Mouse (Mus musculus) embryonic facial prominence, embryonic 12.5 days (tissue): ENCODE data around the gene Zfp568. TPM values are rescaled to one million over a fixed set of nuclear protein-coding genes. Genes with fewer than 3 reads are reported as not detected.

Experiments used
- ATAC-seq: fragments of 200-750 bp; cut with Nextera tagmentation; 2 replicates; pipeline ENCODE4 v1.8.0; 2017; ENCODE audit not compliant: insufficient number of reproducible peaks, insufficient read depth, low FRiP score, low TSS enrichment
- H3K27ac ChIP-seq: fragments of 300-500 bp; sonication (generic); 2 replicates; pipeline ENCODE4 v1.5.1; 2016; ENCODE audit warnings: mild to moderate bottlenecking
- H3K27me3 ChIP-seq: fragments of 300-500 bp; sonication (generic); 2 replicates; pipeline ENCODE4 v1.6.1; 2016; ENCODE audit warnings: mild to moderate bottlenecking, moderate library complexity
- H3K36me3 ChIP-seq: fragments of 300-500 bp; sonication (generic); 2 replicates; pipeline ENCODE4 v1.6.1; 2016; ENCODE audit warnings: mild to moderate bottlenecking
- H3K4me1 ChIP-seq: fragments of 300-500 bp; sonication (generic); 2 replicates; pipeline ENCODE4 v1.6.1; 2016
- H3K4me2 ChIP-seq: fragments of 300-500 bp; sonication (generic); replicated peaks from 2 replicates; pipeline ENCODE4 v1.6.1; 2016; ENCODE audit warnings: mild to moderate bottlenecking, moderate library complexity
- H3K4me3 ChIP-seq: fragments of 300-500 bp; sonication (generic); 2 replicates; pipeline ENCODE4 v1.5.1; 2016; ENCODE audit warnings: mild to moderate bottlenecking
- H3K9ac ChIP-seq: fragments of 300-500 bp; sonication (generic); 2 replicates; pipeline ENCODE4 v1.6.1; 2016; ENCODE audit warnings: mild to moderate bottlenecking, moderate library complexity
- H3K9me3 ChIP-seq: fragments of 300-500 bp; sonication (generic); 2 replicates; pipeline ENCODE4 v1.6.1; 2016; ENCODE audit warnings: mild to moderate bottlenecking, moderate library complexity
- WGBS: fragments of 180-500 bp; shearing (Covaris S2); methylation state at CpG from one replicate; pipeline ENCODE4 v1.1.7; 2016; 5-methylcytosine and 5-hydroxymethylcytosine counted together
- polyA plus RNA-seq: library from polyadenylated mRNA; unstranded; fragments of >200 nt; fragmentation: Nextera tagmentation; extraction: Ambion mirVana; gene quantifications from 2 replicates; pipeline ENCODE4 v1.2.1, GENCODE M21; 2016

Zfp568 gene
- polyA plus RNA-seq, 1 experiment from 2014 or later = 20.4 TPM

- no peaks in the 10 kb centered on the region for H3K27me3 ChIP-seq
- H3K4me1 ChIP-seq = 0 out of 2 replicates have a peak, but pooled peaks cover 6% of the 10 kb centered on the region
- no peaks in the 10 kb centered on the region for H3K9me3 ChIP-seq
- H3K36me3 ChIP-seq = peaks cover 72% of the 10 kb centered on the region
- H3K4me2 ChIP-seq = no peak overlapping the region
- no peak for ATAC-seq
- WGBS = 92% methylated on average over 8 of the region's 8 CpGs
- H3K9ac ChIP-seq = no peak overlapping the region
- H3K4me3 ChIP-seq = no peak overlapping the region
- no peak overlapping the region for H3K27ac ChIP-seq
Observed at GRCm38 (mm10) chr7:30023800-30024199, 40.0 kb downstream of the Zfp568 start.

DNA sequence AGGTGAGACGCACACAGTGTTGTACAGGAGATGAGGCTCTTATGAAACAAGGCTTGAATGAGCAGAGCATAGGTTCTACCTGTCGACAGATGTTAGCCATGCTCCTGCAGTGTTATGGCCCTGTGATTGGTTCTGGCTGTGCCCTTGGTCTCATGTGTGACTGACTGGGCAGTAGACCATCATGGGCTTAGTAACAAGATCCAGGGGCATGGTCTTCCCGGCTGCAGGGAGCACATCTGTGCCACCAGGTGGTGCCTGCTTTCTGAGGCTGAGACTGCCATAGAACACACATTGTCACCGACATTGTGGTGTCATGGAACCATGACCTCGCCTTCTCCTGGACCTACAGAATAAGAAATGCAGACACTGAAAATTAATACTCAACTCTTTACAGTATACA lies 41.6 kb downstream of the Zfp568 start:
- WGBS = 82% methylated on average over 5 of the region's 5 CpGs

GRCm38 (mm10) chr7:30027331-30027730 lies 43.6 kb downstream of the Zfp568 start:
- Histone ChIP-seq H3K4me3 (no peak overlapping the region), H3K4me1 (0 out of 2 replicates have a peak, but pooled peaks cover 6% of the 10 kb centered on the region), H3K9me3 (no peaks in the 10 kb centered on the region), H3K9ac (no peak overlapping the region), H3K27ac (no peak overlapping the region), H3K4me2 (no peak overlapping the region), H3K36me3 (peaks cover 47% of the 10 kb centered on the region), H3K27me3 (no peaks in the 10 kb centered on the region)
- ATAC-seq = no peak
- whole genome bisulfite sequencing = 48% methylated on average over 4 of the region's 4 CpGs

More for the DNA sequence above, 41.6 kb downstream of the Zfp568 start:
- Histone ChIP-seq H3K4me1 (0 out of 2 replicates have a peak, but pooled peaks cover 6% of the 10 kb centered on the region), H3K9me3 (no peaks in the 10 kb centered on the region), H3K27ac (no peak overlapping the region), H3K36me3 (peaks cover 60% of the 10 kb centered on the region), H3K4me3 (no peak overlapping the region), H3K27me3 (no peaks in the 10 kb centered on the region), H3K9ac (no peak overlapping the region), H3K4me2 (no peak overlapping the region)
- ATAC-seq = no peak

- H3K4me2 ChIP-seq = no peak overlapping the region
- no peak overlapping the region for H3K9ac ChIP-seq
- 0 out of 2 replicates have a peak, but pooled peaks cover 6% of the 10 kb centered on the region for H3K4me1 ChIP-seq
- no peaks in the 10 kb centered on the region for H3K27me3 ChIP-seq
- 94% methylated on average over 3 of the region's 3 CpGs for WGBS
- no peak for ATAC-seq
- H3K27ac ChIP-seq = no peak overlapping the region
- H3K4me3 ChIP-seq = no peak overlapping the region
- H3K9me3 ChIP-seq = no peaks in the 10 kb centered on the region
- H3K36me3 ChIP-seq = peaks cover 34% of the 10 kb centered on the region
Observed at GRCm38 (mm10) chr7:30028572-30028971, 44.8 kb downstream of the Zfp568 start.

DNA sequence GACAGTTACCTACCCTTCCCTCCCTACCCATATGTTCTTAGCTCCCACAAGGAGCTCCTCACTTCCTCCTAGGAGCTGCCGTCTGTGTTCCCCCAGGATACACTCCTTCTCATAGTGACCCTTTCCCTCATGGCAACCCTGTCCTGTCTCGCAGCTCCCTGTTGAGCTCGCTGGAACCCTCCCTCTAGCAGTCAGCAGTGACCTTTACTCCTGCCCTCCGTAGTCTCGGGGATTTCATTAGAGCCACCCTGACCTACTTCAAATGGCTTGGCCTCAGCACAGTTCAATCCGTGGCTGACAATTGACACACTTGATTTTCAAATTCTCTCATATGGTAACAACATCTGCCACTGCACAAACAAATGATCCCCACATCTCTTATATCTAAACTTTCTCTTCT lies 46.9 kb downstream of the Zfp568 start:
- no peak for ATAC-seq
- H3K4me2 ChIP-seq = no peak overlapping the region
- H3K9me3 ChIP-seq = no peaks in the 10 kb centered on the region
- H3K4me1 ChIP-seq = 0 out of 2 replicates have a peak, but pooled peaks cover 6% of the 10 kb centered on the region
- no peak overlapping the region for H3K9ac ChIP-seq
- no peaks in the 10 kb centered on the region for H3K27me3 ChIP-seq
- H3K4me3 ChIP-seq = no peak overlapping the region
- peaks cover 17% of the 10 kb centered on the region for H3K36me3 ChIP-seq
- WGBS = 22% methylated on average over 6 of the region's 6 CpGs
- 0 out of 2 replicates have a peak overlapping the region, but pooled peaks have one; percentile 13 for H3K27ac ChIP-seq

- WGBS = 87% methylated on average over 3 of the region's 3 CpGs
- no peak overlapping the region for H3K4me2 ChIP-seq
- no peak overlapping the region for H3K9ac ChIP-seq
Observed at GRCm38 (mm10) chr7:30031379-30031778, 47.6 kb downstream of the Zfp568 start.

GRCm38 (mm10) chr7:30034331-30034730 lies 50.6 kb downstream of the Zfp568 start:
- Histone ChIP-seq H3K27ac (no peak overlapping the region), H3K9me3 (no peaks in the 10 kb centered on the region), H3K9ac (no peak overlapping the region), H3K4me3 (no peak overlapping the region), H3K36me3 (peaks cover 18% of the 10 kb centered on the region), H3K4me2 (no peak overlapping the region), H3K27me3 (no peaks in the 10 kb centered on the region), H3K4me1 (no peaks in the 10 kb centered on the region)
- no peak for ATAC-seq
- 93% methylated on average over 12 of the region's 12 CpGs for WGBS

More at GRCm38 (mm10) chr7:30031379-30031778, 47.6 kb downstream of the Zfp568 start:
- Histone ChIP-seq H3K4me3 (no peak overlapping the region), H3K27me3 (no peaks in the 10 kb centered on the region), H3K4me1 (0 out of 2 replicates have a peak, but pooled peaks cover 4% of the 10 kb centered on the region), H3K9me3 (no peaks in the 10 kb centered on the region), H3K36me3 (peaks cover 11% of the 10 kb centered on the region), H3K27ac (no peak overlapping the region)
- ATAC-seq = no peak

DNA sequence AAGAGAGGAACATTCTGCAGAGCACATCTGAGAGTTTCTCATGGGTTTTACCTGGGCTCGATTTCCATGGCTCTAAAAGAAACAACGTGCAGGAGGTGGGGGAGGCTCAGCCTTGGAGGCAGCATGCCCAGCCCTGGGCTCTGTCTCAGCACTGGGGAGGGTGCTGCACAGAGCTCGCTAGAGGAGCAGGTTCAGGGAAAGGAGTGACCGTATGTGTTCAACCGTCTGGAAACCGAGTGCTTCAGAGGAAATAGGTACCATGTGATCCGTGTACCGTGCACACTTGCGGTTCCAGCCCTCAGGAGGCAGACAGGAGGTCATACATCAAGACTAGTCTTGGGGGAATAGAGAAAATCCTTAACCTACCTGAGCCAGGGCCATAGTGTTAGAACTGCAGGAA lies 60.6 kb downstream of the Zfp568 start:
- Histone ChIP-seq H3K27ac (no peak overlapping the region), H3K9ac (no peak overlapping the region), H3K9me3 (no peaks in the 10 kb centered on the region), H3K27me3 (no peaks in the 10 kb centered on the region), H3K36me3 (0 out of 2 replicates have a peak, but pooled peaks cover 7% of the 10 kb centered on the region), H3K4me2 (no peak overlapping the region), H3K4me1 (no peaks in the 10 kb centered on the region), H3K4me3 (no peak overlapping the region)
- WGBS = 42% methylated on average over 9 of the region's 9 CpGs
- no peak for ATAC-seq

- H3K4me3 ChIP-seq = no peak overlapping the region
- H3K9me3 ChIP-seq = no peaks in the 10 kb centered on the region
- H3K27me3 ChIP-seq = no peaks in the 10 kb centered on the region
- peaks cover 6% of the 10 kb centered on the region; the same call in 1 of the 2 replicates for H3K4me1 ChIP-seq
- H3K9ac ChIP-seq = no peak overlapping the region
- H3K27ac ChIP-seq = no peak overlapping the region
- no peak for ATAC-seq
- no peak overlapping the region for H3K4me2 ChIP-seq
- 0 out of 2 replicates have a peak, but pooled peaks cover 3% of the 10 kb centered on the region for H3K36me3 ChIP-seq
- 92% methylated on average over 4 of the region's 4 CpGs for WGBS
Observed at GRCm38 (mm10) chr7:30048126-30048525, 64.4 kb downstream of the Zfp568 start.

- ATAC-seq = peak; percentile 96
- Histone ChIP-seq H3K27ac (peak within 1 kb of the TSS; percentile 81), H3K27me3 (no peaks in the 10 kb centered on the region), H3K9me3 (no peaks in the 10 kb centered on the region), H3K4me1 (peaks cover 9% of the 10 kb centered on the region; the same call in 1 of the 2 replicates), H3K4me3 (peak within 1 kb of the TSS; percentile 79), H3K4me2 (peak within 1 kb of the TSS; percentile 88), H3K9ac (peak within 1 kb of the TSS; percentile 85), H3K36me3 (peaks cover 12% of the 10 kb centered on the region)
- under 1% methylated on average over 40 of the region's 40 CpGs for WGBS
Observed at GRCm38 (mm10) chr7:30050882-30051548, 67.3 kb downstream of the Zfp568 start, which contains the start of gene Zfp14. Zfp14 (minus strand) TSS chr7:30051380.

DNA sequence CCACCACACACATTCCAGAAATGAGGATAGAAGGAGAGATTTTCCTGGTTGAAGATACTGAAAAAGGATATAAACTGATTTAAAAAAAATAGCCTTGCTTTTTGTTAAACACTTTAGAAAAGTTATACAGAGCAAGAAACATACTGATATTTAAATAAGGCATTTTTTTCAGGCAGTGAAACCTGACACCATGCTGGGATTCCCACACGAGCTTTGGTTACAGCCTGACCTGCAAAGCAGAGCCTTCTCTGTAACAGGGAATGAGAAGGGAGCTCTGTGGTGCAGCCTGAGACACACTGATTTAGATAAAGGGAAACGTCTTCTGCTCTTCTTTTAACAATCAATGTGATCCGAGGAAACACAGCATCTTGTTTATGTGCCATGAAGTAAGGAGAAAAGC lies 69.8 kb downstream of the Zfp568 start:
- Histone ChIP-seq H3K4me1 (peaks cover 9% of the 10 kb centered on the region; the same call in 1 of the 2 replicates), H3K27ac (peak overlapping the region; percentile 70; the same call in 1 of the 2 replicates), H3K36me3 (peaks cover 26% of the 10 kb centered on the region), H3K4me2 (no peak overlapping the region), H3K9ac (no peak overlapping the region), H3K4me3 (no peak overlapping the region), H3K9me3 (no peaks in the 10 kb centered on the region), H3K27me3 (no peaks in the 10 kb centered on the region)
- ATAC-seq = no peak
- WGBS = 12% methylated on average over 3 of the region's 3 CpGs

- Histone ChIP-seq H3K4me2 (no peak overlapping the region), H3K9ac (no peak overlapping the region), H3K27ac (no peak overlapping the region), H3K36me3 (peaks cover 58% of the 10 kb centered on the region), H3K9me3 (no peaks in the 10 kb centered on the region), H3K27me3 (no peaks in the 10 kb centered on the region), H3K4me3 (no peak overlapping the region), H3K4me1 (no peaks in the 10 kb centered on the region)
- WGBS = 79% methylated on average over 6 of the region's 6 CpGs
- ATAC-seq = no peak
Observed at GRCm38 (mm10) chr7:30060341-30060740, 76.6 kb downstream of the Zfp568 start.
